Mouse (Mus musculus): ENCODE data around the gene Pdlim7. TPM values are rescaled to one million over a fixed set of nuclear protein-coding genes. Genes with fewer than 3 reads are reported as not detected.

Pdlim7 gene
- polyA plus RNA-seq, 1 experiment from 2014 or later, result 124 TPM

DNA sequence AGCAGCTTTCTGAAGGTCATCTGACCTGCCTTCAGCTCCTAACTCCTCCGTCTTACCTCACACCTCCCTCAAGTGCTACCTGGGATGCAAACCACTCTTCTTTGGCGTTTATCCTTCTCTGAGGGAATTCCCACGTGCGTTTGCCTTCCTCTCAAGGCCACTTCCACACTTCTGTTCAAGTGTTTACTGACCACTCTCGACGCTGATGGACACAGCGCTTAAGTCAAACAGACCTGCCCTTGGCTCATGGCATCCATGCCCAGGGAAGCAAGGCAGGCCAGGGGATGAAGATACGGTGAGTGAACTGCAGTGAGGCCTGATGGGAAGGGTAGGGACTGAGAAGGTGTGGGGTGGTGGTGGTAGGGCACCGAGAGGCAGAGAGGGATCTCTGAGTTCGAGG, 12.9 kb downstream of the Pdlim7 start:
- Histone ChIP-seq H3K4me3 (ENCODE audit: low read depth, low read length) (no peak overlapping the region), H3K27me3 (replicated peaks; ENCODE audit: control insufficient read depth, insufficient read depth, low read length) (no peaks in the 10 kb centered on the region), H3K9ac (ENCODE audit: low read length) (no peak overlapping the region), H3K4me2 (ENCODE audit: low read length) (no peak overlapping the region), H3K27ac (ENCODE audit: low read depth, low read length) (no peak overlapping the region), H3K36me3 (ENCODE audit: control insufficient read depth, insufficient read depth, low read length) (peaks cover 61% of the 10 kb centered on the region), H3K4me1 (ENCODE audit: control insufficient read depth, insufficient read depth, low read length) (peaks cover 11% of the 10 kb centered on the region), H3K9me3 (replicated peaks; ENCODE audit: control insufficient read depth, low read length) (no peaks in the 10 kb centered on the region)
- ATAC-seq (no peak), DNase-seq (ENCODE audit: low spot score) (no peak)
- WGBS, result 84% methylated on average over 10 of the region's 10 CpGs

DNA sequence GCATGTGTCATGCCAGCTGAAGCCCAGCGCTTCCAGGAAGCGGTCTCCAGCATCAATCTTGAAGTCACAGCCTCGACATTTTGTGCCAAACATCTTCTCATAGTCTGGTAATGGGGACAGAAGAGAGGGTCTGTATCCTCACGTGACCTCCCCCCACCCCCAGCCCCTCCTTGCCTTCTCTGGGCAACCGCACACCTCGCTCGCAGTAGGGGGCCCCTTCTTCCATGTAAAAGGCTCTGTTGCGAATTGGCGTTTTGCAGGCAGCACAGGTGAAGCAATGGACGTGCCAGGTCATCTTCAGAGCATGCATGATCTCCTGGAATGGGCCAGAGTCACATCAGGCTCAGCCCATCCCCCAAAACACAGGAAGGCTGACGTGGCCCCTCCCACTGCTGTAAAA, 14.6 kb downstream of the Pdlim7 start:
- Histone ChIP-seq H3K4me3 (ENCODE audit: low read depth, low read length) (no peak overlapping the region), H3K9me3 (replicated peaks; ENCODE audit: control insufficient read depth, low read length) (no peaks in the 10 kb centered on the region), H3K36me3 (ENCODE audit: control insufficient read depth, insufficient read depth, low read length) (peaks cover 45% of the 10 kb centered on the region), H3K27ac (ENCODE audit: low read depth, low read length) (peak overlapping the region; percentile 39; the same call in 1 of the 2 replicates), H3K4me2 (ENCODE audit: low read length) (no peak overlapping the region), H3K4me1 (ENCODE audit: control insufficient read depth, insufficient read depth, low read length) (peaks cover 25% of the 10 kb centered on the region), H3K9ac (ENCODE audit: low read length) (no peak overlapping the region), H3K27me3 (replicated peaks; ENCODE audit: control insufficient read depth, insufficient read depth, low read length) (no peaks in the 10 kb centered on the region)
- no peak for ATAC-seq
- no peak for DNase-seq (ENCODE audit: low spot score)
- WGBS, result 47% methylated on average over 11 of the region's 11 CpGs

DNA sequence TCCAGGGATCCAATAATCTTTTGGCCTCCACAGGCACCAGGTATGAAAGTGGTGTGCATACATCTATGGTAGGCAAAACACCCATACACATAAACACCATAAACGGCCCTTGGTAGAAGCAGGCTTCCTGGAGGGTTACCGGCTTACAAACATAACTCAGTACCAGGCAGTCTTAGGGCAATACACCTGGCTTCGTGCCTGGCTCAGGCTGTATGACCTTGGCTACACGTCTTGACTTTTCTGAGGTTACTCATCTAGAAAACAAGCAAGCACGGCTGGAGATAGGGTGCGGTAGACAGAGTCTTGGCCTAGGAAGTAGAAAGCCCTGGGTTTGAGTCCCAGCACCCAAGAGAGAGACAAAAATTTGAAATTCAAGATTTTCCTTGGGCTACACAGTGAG, 16.8 kb downstream of the Pdlim7 start:
- Histone ChIP-seq H3K4me2 (ENCODE audit: low read length) (no peak overlapping the region), H3K36me3 (ENCODE audit: control insufficient read depth, insufficient read depth, low read length) (peaks cover 27% of the 10 kb centered on the region), H3K4me1 (ENCODE audit: control insufficient read depth, insufficient read depth, low read length) (peaks cover 25% of the 10 kb centered on the region), H3K9me3 (replicated peaks; ENCODE audit: control insufficient read depth, low read length) (no peaks in the 10 kb centered on the region), H3K27me3 (replicated peaks; ENCODE audit: control insufficient read depth, insufficient read depth, low read length) (no peaks in the 10 kb centered on the region), H3K27ac (ENCODE audit: low read depth, low read length) (no peak overlapping the region), H3K4me3 (ENCODE audit: low read depth, low read length) (no peak overlapping the region), H3K9ac (ENCODE audit: low read length) (no peak overlapping the region)
- ATAC-seq (no peak), DNase-seq (ENCODE audit: low spot score) (no peak)
- WGBS, result 86% methylated on average over 6 of the region's 6 CpGs

DNA sequence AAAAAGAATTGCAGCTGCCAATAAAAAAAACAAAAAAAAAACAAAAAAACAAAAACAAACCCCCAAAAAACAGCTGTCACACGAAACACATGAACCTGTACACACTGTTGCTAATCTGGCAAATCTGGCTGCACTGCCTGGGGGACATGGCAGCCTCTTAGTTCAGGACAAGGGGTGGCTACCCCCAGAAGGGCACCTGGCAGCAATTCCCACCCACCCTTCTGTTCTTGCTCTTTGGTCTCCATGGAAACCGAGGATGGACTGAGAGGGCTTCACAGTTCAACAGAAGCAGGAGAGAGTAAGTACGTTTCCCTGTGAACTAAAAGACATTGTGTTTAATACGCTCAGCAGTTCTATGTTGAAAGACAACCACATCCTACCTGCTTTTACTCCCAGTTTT, 17.8 kb downstream of the Pdlim7 start:
- peak; percentile 54; the same call in 1 of the 2 replicates for ATAC-seq
- Histone ChIP-seq H3K27ac (ENCODE audit: low read depth, low read length) (peak overlapping the region; percentile 60), H3K4me1 (ENCODE audit: control insufficient read depth, insufficient read depth, low read length) (peaks cover 25% of the 10 kb centered on the region), H3K27me3 (replicated peaks; ENCODE audit: control insufficient read depth, insufficient read depth, low read length) (no peaks in the 10 kb centered on the region), H3K9me3 (replicated peaks; ENCODE audit: control insufficient read depth, low read length) (no peaks in the 10 kb centered on the region), H3K9ac (ENCODE audit: low read length) (no peak overlapping the region), H3K36me3 (ENCODE audit: control insufficient read depth, insufficient read depth, low read length) (peaks cover 19% of the 10 kb centered on the region; the same call in 1 of the 2 replicates), H3K4me2 (ENCODE audit: low read length) (peak overlapping the region; percentile 28; the same call in 1 of the 2 replicates), H3K4me3 (ENCODE audit: low read depth, low read length) (no peak overlapping the region)
- DNase-seq (ENCODE audit: low spot score), result peak; percentile 62
- 9% methylated on average over 4 of the region's 4 CpGs for WGBS

DNA sequence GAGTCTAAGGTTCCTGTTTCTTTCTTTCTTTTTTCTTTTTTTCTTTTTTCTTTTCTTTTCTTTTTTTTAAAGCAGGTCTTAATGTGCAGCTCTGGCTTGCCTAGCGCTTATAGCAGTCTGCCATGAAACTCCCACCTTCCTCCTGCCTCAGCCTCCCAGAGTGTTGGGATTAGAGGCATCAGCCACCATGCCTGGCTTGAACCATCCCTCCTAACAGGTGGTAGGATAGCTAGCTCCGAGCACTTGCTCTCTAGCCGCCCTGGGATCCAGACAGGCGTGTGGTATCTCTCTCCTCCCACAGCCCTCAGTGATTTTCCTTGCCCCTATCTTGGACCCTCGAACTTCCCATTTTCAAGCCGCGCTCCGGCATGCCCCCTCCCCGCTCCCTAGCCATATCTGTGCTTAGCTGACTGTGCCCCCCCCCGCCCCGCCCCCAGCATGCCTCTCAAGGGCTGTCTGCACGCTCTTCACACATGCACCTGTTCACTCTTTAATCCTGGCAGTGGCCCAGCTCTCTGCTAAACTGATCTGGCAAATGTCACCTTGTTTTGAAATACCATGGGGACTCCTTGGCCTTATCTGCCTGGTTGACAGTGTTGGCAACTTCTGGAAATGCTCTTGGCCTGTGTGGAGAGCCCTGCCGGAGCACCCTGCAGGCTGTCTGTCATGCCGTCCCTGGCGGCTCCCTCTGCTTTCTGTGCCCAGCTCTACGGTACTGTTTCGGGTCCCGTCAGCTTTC, 18.4 kb downstream of the Pdlim7 start:
- 0 out of 2 replicates have a peak overlapping the region, but pooled peaks have one; percentile 9 for H3K4me2 ChIP-seq (ENCODE audit: low read length)
- H3K27ac ChIP-seq (ENCODE audit: low read depth, low read length), result peak overlapping the region; percentile 52; the same call in 1 of the 2 replicates
- H3K9ac ChIP-seq (ENCODE audit: low read length), result peak overlapping the region; percentile 21; the same call in 1 of the 2 replicates
- peaks cover 13% of the 10 kb centered on the region; the same call in 1 of the 2 replicates for H3K36me3 ChIP-seq (ENCODE audit: control insufficient read depth, insufficient read depth, low read length)
- no peaks in the 10 kb centered on the region for H3K27me3 ChIP-seq (replicated peaks; ENCODE audit: control insufficient read depth, insufficient read depth, low read length)
- peaks cover 25% of the 10 kb centered on the region for H3K4me1 ChIP-seq (ENCODE audit: control insufficient read depth, insufficient read depth, low read length)
- no peak overlapping the region for H3K4me3 ChIP-seq (ENCODE audit: low read depth, low read length)
- no peaks in the 10 kb centered on the region for H3K9me3 ChIP-seq (replicated peaks; ENCODE audit: control insufficient read depth, low read length)
- 14% methylated on average over 18 of the region's 18 CpGs for WGBS
- ATAC-seq, result peak; percentile 73
- DNase-seq (ENCODE audit: low spot score), result peak; percentile 79

DNA sequence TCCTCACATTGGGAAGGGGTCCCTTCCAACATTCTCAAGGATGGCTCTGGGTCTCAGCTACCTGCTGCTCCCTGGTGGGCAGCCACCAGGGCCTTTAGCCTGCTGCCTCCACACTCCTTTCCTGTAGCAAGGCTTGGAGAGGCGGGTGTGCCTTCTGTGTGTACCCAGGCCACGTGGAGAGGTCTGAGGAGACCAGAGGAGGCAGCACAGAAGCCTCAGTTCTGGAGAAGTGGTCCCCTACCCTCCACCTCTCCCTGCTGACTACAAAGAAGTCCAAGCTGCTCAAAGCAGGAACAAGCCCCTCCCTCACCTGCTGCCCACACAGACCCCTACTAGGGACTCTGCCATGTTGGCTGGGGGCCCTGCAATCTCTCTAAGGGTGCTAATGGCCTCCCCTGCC, 19.2 kb downstream of the Pdlim7 start:
- Histone ChIP-seq H3K27me3 (replicated peaks; ENCODE audit: control insufficient read depth, insufficient read depth, low read length) (no peaks in the 10 kb centered on the region), H3K4me3 (ENCODE audit: low read depth, low read length) (no peak overlapping the region), H3K9ac (ENCODE audit: low read length) (no peak overlapping the region; the same call in 1 of the 2 replicates), H3K27ac (ENCODE audit: low read depth, low read length) (no peak overlapping the region), H3K9me3 (replicated peaks; ENCODE audit: control insufficient read depth, low read length) (no peaks in the 10 kb centered on the region), H3K36me3 (ENCODE audit: control insufficient read depth, insufficient read depth, low read length) (peaks cover 9% of the 10 kb centered on the region; the same call in 1 of the 2 replicates), H3K4me1 (ENCODE audit: control insufficient read depth, insufficient read depth, low read length) (peaks cover 25% of the 10 kb centered on the region), H3K4me2 (ENCODE audit: low read length) (no peak overlapping the region)
- DNase-seq (ENCODE audit: low spot score) (no peak), ATAC-seq (peak; percentile 18; the same call in 1 of the 2 replicates)
- WGBS, result 36% methylated on average over 2 of the region's 2 CpGs

DNA sequence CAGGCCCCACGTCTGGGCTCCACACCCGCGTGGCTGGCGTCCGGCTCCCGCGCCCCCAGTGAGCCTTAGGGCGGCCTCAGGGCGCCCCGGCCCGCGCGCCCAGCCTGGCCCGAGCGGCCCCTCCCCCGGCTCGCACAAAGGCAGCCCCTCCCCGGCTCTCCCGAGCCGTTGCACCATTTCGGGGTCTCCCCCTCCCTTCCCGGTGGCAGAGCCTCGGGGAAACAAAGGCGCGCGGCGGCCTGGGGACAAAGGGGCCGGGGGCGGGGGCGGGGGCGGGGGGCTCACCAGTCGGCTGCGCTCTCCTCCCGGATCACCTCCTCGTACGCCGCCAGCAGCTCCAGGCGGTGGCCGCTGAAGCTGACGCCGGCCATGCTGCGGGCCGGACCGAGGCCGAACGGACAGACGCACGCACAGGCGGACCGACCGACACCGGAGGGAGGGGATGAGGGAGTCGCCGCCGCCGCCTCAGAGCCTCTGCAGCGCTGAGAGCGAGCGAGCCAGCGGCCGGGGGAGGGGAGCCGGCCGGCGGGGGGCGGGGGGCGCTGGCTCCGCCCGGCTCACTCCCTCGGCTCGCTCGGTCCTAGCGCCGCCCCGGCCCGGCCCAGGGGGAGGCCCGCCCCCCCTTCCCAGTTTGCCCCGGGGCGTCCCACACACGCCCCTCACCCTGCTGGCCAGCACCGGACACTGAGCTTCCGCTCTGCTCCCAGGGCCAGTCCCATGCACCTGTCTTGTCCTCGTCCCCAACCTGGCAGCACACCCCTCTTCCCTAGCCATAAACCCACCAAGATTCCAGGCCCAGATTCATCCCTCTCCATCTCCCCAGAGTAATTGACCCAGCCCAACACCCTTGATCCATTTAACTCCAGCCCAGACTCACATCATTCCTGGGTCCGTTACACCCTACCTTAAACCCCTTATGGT, 25.6 kb downstream of the Pdlim7 start, which contains the start of gene Dbn1:
TSS of gene Dbn1 (minus strand) at position 534 of the 921 bp plus-strand sequence.
- DNase-seq (ENCODE audit: low spot score), result peak; percentile 83
- Histone ChIP-seq H3K36me3 (ENCODE audit: control insufficient read depth, insufficient read depth, low read length) (peaks cover 13% of the 10 kb centered on the region), H3K4me2 (ENCODE audit: low read length) (peak within 1 kb of the TSS; percentile 99), H3K4me1 (ENCODE audit: control insufficient read depth, insufficient read depth, low read length) (peaks cover 38% of the 10 kb centered on the region), H3K27ac (ENCODE audit: low read depth, low read length) (peak within 1 kb of the TSS; percentile 100), H3K9ac (ENCODE audit: low read length) (peak within 1 kb of the TSS; percentile 100), H3K9me3 (replicated peaks; ENCODE audit: control insufficient read depth, low read length) (no peaks in the 10 kb centered on the region), H3K4me3 (ENCODE audit: low read depth, low read length) (peak within 1 kb of the TSS; percentile 99), H3K27me3 (replicated peaks; ENCODE audit: control insufficient read depth, insufficient read depth, low read length) (no peaks in the 10 kb centered on the region)
- WGBS, result under 1% methylated on average over 48 of the region's 83 CpGs
- ATAC-seq, result peak; percentile 83

DNA sequence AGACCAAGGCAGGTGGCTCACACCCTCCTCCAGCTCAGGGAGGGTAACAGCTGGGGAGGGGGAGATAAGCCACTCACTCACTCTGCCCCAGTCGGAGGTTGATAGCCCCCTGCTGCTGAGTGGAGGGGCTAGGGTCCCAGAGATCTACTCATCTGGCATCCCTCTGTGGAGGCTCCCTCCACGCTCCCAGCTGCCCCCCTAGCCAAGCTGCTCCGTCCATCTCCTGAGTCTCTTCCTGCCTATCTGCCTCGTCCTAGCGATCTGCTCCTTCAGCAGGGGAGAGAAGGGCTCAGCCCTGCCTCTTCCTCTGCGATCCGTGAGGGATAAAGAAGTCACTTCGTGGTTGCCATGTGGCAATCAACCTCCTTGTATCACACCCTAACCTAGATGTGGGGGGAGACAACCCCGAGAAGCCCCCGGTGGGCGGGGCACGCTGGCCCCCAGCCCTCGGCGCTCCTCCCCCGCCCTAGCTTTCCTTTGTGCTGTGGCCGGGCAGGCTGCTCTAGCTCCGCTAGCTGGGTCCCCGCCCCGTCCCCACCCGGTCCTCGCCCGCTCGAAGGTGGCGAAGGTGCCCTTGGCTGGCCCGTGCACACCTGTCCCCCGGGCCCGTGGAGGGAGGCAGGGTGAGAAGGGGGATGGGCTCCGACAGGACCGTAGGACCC, 26.4 kb downstream of the Pdlim7 start:
- Histone ChIP-seq H3K4me1 (ENCODE audit: control insufficient read depth, insufficient read depth, low read length) (peaks cover 38% of the 10 kb centered on the region), H3K9me3 (replicated peaks; ENCODE audit: control insufficient read depth, low read length) (no peaks in the 10 kb centered on the region), H3K4me2 (ENCODE audit: low read length) (peak overlapping the region; percentile 99), H3K27me3 (replicated peaks; ENCODE audit: control insufficient read depth, insufficient read depth, low read length) (no peaks in the 10 kb centered on the region), H3K36me3 (ENCODE audit: control insufficient read depth, insufficient read depth, low read length) (peaks cover 21% of the 10 kb centered on the region), H3K4me3 (ENCODE audit: low read depth, low read length) (peak overlapping the region; percentile 99), H3K27ac (ENCODE audit: low read depth, low read length) (peak overlapping the region; percentile 100), H3K9ac (ENCODE audit: low read length) (peak overlapping the region; percentile 100)
- ATAC-seq, result peak; percentile 40
- WGBS, result under 1% methylated on average over 19 of the region's 29 CpGs
- peak; percentile 68 for DNase-seq (ENCODE audit: low spot score)
